Mouse (Mus musculus) spleen, adult 2 months (tissue): ENCODE data around the gene Jag1.

Experiments
- CTCF ChIP-seq: fragments of 200-500 bp; IDR thresholded peaks from 2 replicates; pipeline ENCODE4 v1.5.1; 2011; ENCODE audit warnings: mild to moderate bottlenecking, inconsistent platforms; ENCODE audit not compliant: insufficient read depth, insufficient read length, insufficient replicate concordance; ENCODE audit errors: extremely low read depth
- POLR2A ChIP-seq: fragments of 200-500 bp; IDR thresholded peaks from 2 replicates; pipeline ENCODE4 v1.6.1; 2011; ENCODE audit warnings: low read depth, low read length, inconsistent platforms

DNA sequence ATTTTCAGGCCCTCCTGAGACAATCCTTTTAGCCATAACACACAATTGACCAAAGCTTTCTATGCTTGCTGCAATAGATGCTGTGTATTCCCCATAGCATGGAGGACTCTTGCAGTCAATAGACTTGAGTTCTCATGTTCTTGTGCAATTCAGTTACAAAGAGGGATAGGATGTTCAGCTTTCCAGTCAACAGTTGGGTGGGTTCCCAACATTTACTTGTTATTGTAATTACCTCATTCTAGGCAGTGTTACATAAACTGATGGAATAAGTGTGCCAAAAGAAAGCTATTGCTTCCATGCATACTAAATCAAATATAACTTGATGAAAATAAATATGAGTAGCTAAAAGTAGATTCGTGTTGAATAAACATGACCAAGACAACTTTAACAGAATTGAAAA, 8.4 kb upstream of the Jag1 start:
- TF ChIP-seq CTCF (no peak), POLR2A (no peak)
